Comparison of ENCODE assay signal across 15 mouse cellular contexts in genomic region chr17:80009926-80010325, GRCm38 (mm10). TPM values are rescaled to one million over a fixed set of nuclear protein-coding genes. Genes with fewer than 3 reads are reported as not detected.
DNase-seq lines count a peak whose midpoint lies in the region; TF ChIP-seq lines count a peak whose summit lies in the region.
"Had no signal": no experiment of that assay in that cellular context is flagged by ENCODE, and none has a peak within 500 bp of the region (broad histone marks: within the 10 kb centered on the region; RNA-seq: fewer than 3 reads in every experiment).

No protein-coding gene starts in this region.

- 26% methylated on average over 15 of the region's 15 CpGs for WGBS in limb, embryonic 10.5 days

- H3K9me3 ChIP-seq in E14TG2a.4 (ENCODE audit: low read length), result no peaks in the 10 kb centered on the region
- no peaks in the 10 kb centered on the region for H3K9me3 ChIP-seq in limb, embryonic 10.5 days (replicated peaks)
- H3K9me3 ChIP-seq: heart, embryonic 13.5 days; hindbrain, embryonic 15.5 days; neural tube, embryonic 13.5 days had no signal

- no peaks in the 10 kb centered on the region for H3K36me3 ChIP-seq in E14TG2a.4 (ENCODE audit: insufficient read depth, low read length)
- H3K36me3 ChIP-seq in limb, embryonic 10.5 days, result no peaks in the 10 kb centered on the region
- H3K36me3 ChIP-seq: heart, embryonic 13.5 days; hindbrain, embryonic 15.5 days; neural tube, embryonic 13.5 days had no signal

- DNase-seq in gastrocnemius, adult 2 months, result peak; percentile 64
- DNase-seq in gastrocnemius, postnatal 14 days, result no peak
- peak; percentile 38 for DNase-seq in brain, embryonic 14.5 days (ENCODE audit: low read depth)
- no peak for DNase-seq in limb, embryonic 10.5 days (ENCODE audit: low spot score)
- DNase-seq in yolk sac, embryonic 10.5 days (ENCODE audit: low spot score), result no peak
- no peak for DNase-seq in left cerebral cortex, postnatal 36 days (ENCODE audit: low spot score in 2 of 2)
- DNase-seq in frontal cortex, postnatal 10 days (ENCODE audit: low spot score in 2 of 2), result no peak
- DNase-seq: B cell, adult 2 months; cerebellum, adult 9-10 months; kidney, adult 9 months; lung, postnatal 10 days had no signal

- H3K27ac ChIP-seq in gastrocnemius, adult 2 months, result peak overlapping the region; percentile 74
- peak overlapping the region; percentile 25; the same call in 1 of the 2 replicates for H3K27ac ChIP-seq in limb, embryonic 10.5 days
- H3K27ac ChIP-seq: heart, embryonic 13.5 days; hindbrain, embryonic 15.5 days; neural tube, embryonic 13.5 days had no signal

- intact Hi-C loops in gastrocnemius, adult 2 months (cut with DNase I), result loop anchor here (10.0 kb wide), 1 partner anchor 345 kb away; no protein-coding TSS in a partner anchor
- intact Hi-C loops in gastrocnemius, postnatal 14 days (cut with DNase I; ENCODE audit: low total_unique reads), result loop anchor here (10.0 kb wide), 3 partner anchors 115 to 175 kb away; partner anchors contain the start of gene Atl2
- intact Hi-C loops in left cerebral cortex, postnatal 36 days (cut with DNase I), result loop anchor here (5.0 to 10.0 kb wide), 3 partner anchors 148 to 895 kb away; no protein-coding TSS in a partner anchor

- no peak for TF ChIP-seq POLR2A in brain, embryonic 14.5 days (IDR thresholded peaks at IDR 0.05; ENCODE audit: borderline replicate concordance, extremely low read depth, insufficient read depth, insufficient read length, poor library complexity, severe bottlenecking)

- H3K27me3 ChIP-seq in E14TG2a.4 (ENCODE audit: insufficient read depth, low read length), result peaks cover 25% of the 10 kb centered on the region
- 0 out of 2 replicates have a peak, but pooled peaks cover 6% of the 10 kb centered on the region for H3K27me3 ChIP-seq in limb, embryonic 10.5 days (ENCODE audit: low read depth, poor library complexity, severe bottlenecking)
- H3K27me3 ChIP-seq: heart, embryonic 13.5 days; hindbrain, embryonic 15.5 days; neural tube, embryonic 13.5 days had no signal

- H3K4me3 ChIP-seq in gastrocnemius, adult 2 months, result peak overlapping the region; percentile 32; the same call in 1 of the 2 replicates
- peak overlapping the region; percentile 17; the same call in 1 of the 2 replicates for H3K4me3 ChIP-seq in E14TG2a.4 (replicated peaks; ENCODE audit: low read length)
- H3K4me3 ChIP-seq in limb, embryonic 10.5 days, result 0 out of 2 replicates have a peak overlapping the region, but pooled peaks have one; percentile 6
- H3K4me3 ChIP-seq: heart, embryonic 13.5 days; hindbrain, embryonic 15.5 days; neural tube, embryonic 13.5 days had no signal

- peak; percentile 49 for TF ChIP-seq CTCF in gastrocnemius, adult 2 months (IDR thresholded peaks at IDR 0.05)
- TF ChIP-seq CTCF in E14TG2a.4 (conservative IDR thresholded peaks at IDR 0.05; ENCODE audit: low read length), result no peak
- no peak for TF ChIP-seq CTCF in brain, embryonic 14.5 days (IDR thresholded peaks at IDR 0.05; ENCODE audit: borderline replicate concordance, extremely low read depth, insufficient read depth, insufficient read length)

- peaks cover 54% of the 10 kb centered on the region for H3K4me1 ChIP-seq in E14TG2a.4 (replicated peaks; ENCODE audit: low read depth, low read length)
- H3K4me1 ChIP-seq in limb, embryonic 10.5 days, result peaks cover 38% of the 10 kb centered on the region

RNA-seq across cellular contexts. Expression of gene Hnrnpll, which starts 52.2 kb away (rescaled TPM):
- total RNA-seq in gastrocnemius, adult 2 months (2021), result 10 to 100 TPM; 16.4 to 18.7 TPM
- total RNA-seq in gastrocnemius, postnatal 14 days (2021), result 10 to 100 TPM; 16.7 to 17.8 TPM
- 81.9 and 85.7 TPM in 2 replicates for polyA plus RNA-seq in brain, embryonic 14.5 days (2012; rRNA removed)
- polyA plus RNA-seq in limb, embryonic 10.5 days (2016; fragmentation: Nextera tagmentation; extraction: Ambion mirVana), result 99.2 and 100.0 TPM in 2 replicates
- total RNA-seq in left cerebral cortex, postnatal 36 days (2021), result 10 to 100 TPM; 51.4 to 58.4 TPM

Comparison
In these comparisons a context has a peak if more than half of its experiments do, and no peak if none do; other contexts are left out.
1. DNase-seq: peak in gastrocnemius, adult 2 months (single experiment) and brain, embryonic 14.5 days (single experiment); none in gastrocnemius, postnatal 14 days (single experiment), limb, embryonic 10.5 days (single experiment), yolk sac, embryonic 10.5 days (single experiment), left cerebral cortex, postnatal 36 days (0 of 2) and frontal cortex, postnatal 10 days (0 of 2).
2. Peak in every context shown above with its lines, with median percentiles within 50 percentile points of each other: H3K4me3 ChIP-seq.